ENCODE assay signal across 32 mouse cellular contexts in genomic region chr19:47186514-47187275, GRCm38 (mm10). TPM values are rescaled to one million over a fixed set of nuclear protein-coding genes. Genes with fewer than 3 reads are reported as not detected.
DNase-seq lines count a peak whose midpoint lies in the region; ATAC-seq and TF ChIP-seq lines count a peak whose summit lies in the region.
"Had no signal": no experiment of that assay in that cellular context is flagged by ENCODE, and none has a peak within 500 bp of the region (broad histone marks: within the 10 kb centered on the region; RNA-seq: fewer than 3 reads in every experiment).

No protein-coding gene starts in this region.

- H3K36me3 ChIP-seq in forebrain, postnatal 0 days (ENCODE audit: insufficient read depth) = no peaks in the 10 kb centered on the region
- H3K36me3 ChIP-seq in forebrain, embryonic 12.5 days (replicated peaks) = no peaks in the 10 kb centered on the region
- no peaks in the 10 kb centered on the region for H3K36me3 ChIP-seq in kidney, adult 2 months (ENCODE audit: control insufficient read depth, insufficient read depth, low read length)
- H3K36me3 ChIP-seq: forebrain, embryonic 10.5 days; limb, embryonic 15.5 days; midbrain, embryonic 15.5 days had no signal

- H3K9me3 ChIP-seq in forebrain, postnatal 0 days (ENCODE audit: low read length) = no peaks in the 10 kb centered on the region
- peaks cover 5% of the 10 kb centered on the region; the same call in 1 of the 2 replicates for H3K9me3 ChIP-seq in forebrain, embryonic 12.5 days
- H3K9me3 ChIP-seq: limb, embryonic 15.5 days; midbrain, embryonic 15.5 days had no signal

- H3K9ac ChIP-seq in forebrain, postnatal 0 days = no peak overlapping the region
- no peak overlapping the region for H3K9ac ChIP-seq in forebrain, embryonic 12.5 days
- H3K9ac ChIP-seq: limb, embryonic 15.5 days; midbrain, embryonic 15.5 days had no signal

- DNase-seq in forebrain, postnatal 0 days = no peak
- peak; percentile 32 to 48 for DNase-seq in left cerebral cortex, adult 2 months (ENCODE audit: extremely low spot score in 1 of 2, low spot score in 2 of 2)
- no peak for DNase-seq in left cerebral cortex, postnatal 4 days
- DNase-seq in ES-CJ7 (ENCODE audit: low read depth, low spot score) = peak; percentile 19
- DNase-seq in brain, adult 2 months (ENCODE audit: low read depth, low spot score) = peak; percentile 71
- no peak for DNase-seq in thymus, postnatal 14 days
- DNase-seq in kidney, adult 2 months = no peak
- DNase-seq: adrenal gland, postnatal 10 days; B cell, adult 2 months; gastrocnemius, postnatal 10 days; heart, adult 18-20 months; heart, postnatal 36 days; kidney, adult 18-20 months; kidney, postnatal 10 days had no signal

- no peaks in the 10 kb centered on the region for H3K27me3 ChIP-seq in forebrain, postnatal 0 days (ENCODE audit: insufficient read depth, low read length)
- H3K27me3 ChIP-seq in forebrain, embryonic 12.5 days = peaks cover 6% of the 10 kb centered on the region
- H3K27me3 ChIP-seq in kidney, adult 2 months (replicated peaks; ENCODE audit: control insufficient read depth, insufficient read depth, low read length) = no peaks in the 10 kb centered on the region
- H3K27me3 ChIP-seq: midbrain, embryonic 15.5 days had no signal

- no peak for TF ChIP-seq CTCF in forebrain, postnatal 0 days (IDR thresholded peaks at IDR 0.05; ENCODE audit: low read depth)
- TF ChIP-seq CTCF in left cerebral cortex, adult 2 months (IDR thresholded peaks at IDR 0.05) = no peak
- TF ChIP-seq CTCF in kidney, adult 2 months (conservative IDR thresholded peaks at IDR 0.05; ENCODE audit: insufficient read depth, insufficient read length, low read depth, low read length) = no peak

- ATAC-seq in forebrain, postnatal 0 days = peak; percentile 18; the same call in 1 of the 2 replicates
- no peak for ATAC-seq in forebrain, embryonic 12.5 days (ENCODE audit: low FRiP score)
- ATAC-seq: activated CD4-positive, CD25-positive, alpha-beta regulatory T cell, adult 4 months; lung, postnatal 0 days; midbrain, embryonic 15.5 days; Patski had no signal

- TF ChIP-seq POLR2A in kidney, adult 2 months (IDR thresholded peaks at IDR 0.05; ENCODE audit: low read depth, low read length) = no peak

- no peak overlapping the region for H3K27ac ChIP-seq in forebrain, postnatal 0 days (ENCODE audit: low read depth, low read length)
- no peak overlapping the region for H3K27ac ChIP-seq in forebrain, embryonic 12.5 days
- 0 out of 2 replicates have a peak overlapping the region, but pooled peaks have one; percentile 28 for H3K27ac ChIP-seq in left cerebral cortex, adult 2 months
- H3K27ac ChIP-seq in kidney, adult 2 months (ENCODE audit: insufficient read depth, low read depth, low read length) = no peak overlapping the region
- H3K27ac ChIP-seq: forebrain, embryonic 10.5 days; limb, embryonic 15.5 days; midbrain, embryonic 15.5 days; stomach, postnatal 0 days had no signal

- intact Hi-C loops in left cerebral cortex, adult 2 months (cut with DNase I) = no loop called here
- intact Hi-C loops in left cerebral cortex, postnatal 4 days (cut with DNase I) = no loop called here

- H3K4me2 ChIP-seq in forebrain, postnatal 0 days (ENCODE audit: low read depth) = no peak overlapping the region
- H3K4me2 ChIP-seq in forebrain, embryonic 12.5 days = no peak overlapping the region
- H3K4me2 ChIP-seq: limb, embryonic 15.5 days; midbrain, embryonic 15.5 days had no signal

- WGBS in forebrain, postnatal 0 days = 42% methylated on average over 15 of the region's 15 CpGs
- 47% methylated on average over 15 of the region's 15 CpGs for WGBS in forebrain, embryonic 12.5 days
- 58% methylated on average over 15 of the region's 15 CpGs for WGBS in kidney, adult 2 months

- no peaks in the 10 kb centered on the region for H3K4me1 ChIP-seq in forebrain, postnatal 0 days (ENCODE audit: insufficient read depth)
- peaks cover 8% of the 10 kb centered on the region for H3K4me1 ChIP-seq in forebrain, embryonic 12.5 days
- no peaks in the 10 kb centered on the region for H3K4me1 ChIP-seq in kidney, adult 2 months (ENCODE audit: control insufficient read depth, insufficient read depth, low read length)

- no peak overlapping the region for H3K4me3 ChIP-seq in forebrain, postnatal 0 days (ENCODE audit: low read depth, low read length)
- H3K4me3 ChIP-seq in forebrain, embryonic 12.5 days (replicated peaks) = no peak overlapping the region
- no peak overlapping the region for H3K4me3 ChIP-seq in left cerebral cortex, adult 2 months
- H3K4me3 ChIP-seq in kidney, adult 2 months (ENCODE audit: insufficient read depth, low read depth, low read length) = no peak overlapping the region
- H3K4me3 ChIP-seq: forebrain, embryonic 10.5 days; limb, embryonic 15.5 days; midbrain, embryonic 15.5 days; myocyte had no signal

RNA-seq across cellular contexts. Expression of gene Neurl1a, which starts 8.1 kb away (rescaled TPM):
- total RNA-seq in forebrain, postnatal 0 days (2014; rRNA removed) = 51.5 and 52.1 TPM in 2 replicates
- polyA plus RNA-seq in forebrain, postnatal 0 days (2015; fragmentation: Nextera tagmentation; extraction: Ambion mirVana) = 11.6 and 15.7 TPM in 2 replicates
- 4.0 and 4.6 TPM in 2 replicates for polyA plus RNA-seq in forebrain, embryonic 12.5 days (2016; fragmentation: Nextera tagmentation; extraction: Ambion mirVana)
- 100 to 1,000 TPM; 178 to 194 TPM for total RNA-seq in left cerebral cortex, adult 2 months (2021)
- 10 to 100 TPM; 42.6 to 54.8 TPM for total RNA-seq in left cerebral cortex, postnatal 4 days (2021)
- 1.3 and 2.3 TPM in 2 replicates for polyA plus RNA-seq in kidney, adult 2 months (2012; rRNA removed)

RNA-seq across cellular contexts. Expression of gene Calhm3, which starts 29.1 kb away (rescaled TPM):
- not detected in 2 replicates for total RNA-seq in forebrain, postnatal 0 days (2014; rRNA removed)
- 0.19 TPM in 1 of 2 replicates, not detected in the other for polyA plus RNA-seq in forebrain, postnatal 0 days (2015; fragmentation: Nextera tagmentation; extraction: Ambion mirVana)
- not detected in 2 replicates for polyA plus RNA-seq in forebrain, embryonic 12.5 days (2016; fragmentation: Nextera tagmentation; extraction: Ambion mirVana)
- not detected for total RNA-seq in left cerebral cortex, adult 2 months (2021)
- total RNA-seq in left cerebral cortex, postnatal 4 days (2021) = not detected
- polyA plus RNA-seq in kidney, adult 2 months (2012; rRNA removed) = not detected in 2 replicates
- total RNA-seq: adrenal gland, postnatal 10 days; gastrocnemius, postnatal 10 days; heart, adult 18-20 months; heart, postnatal 36 days; layer of hippocampus, adult 8-10 months; left cerebral cortex, postnatal 10 days; megakaryocyte-erythroid progenitor cell, adult 5-6 weeks had no signal
- polyA plus RNA-seq: activated CD4-positive, CD25-positive, alpha-beta regulatory T cell, adult 4 months; forebrain, embryonic 10.5 days; frontal cortex, adult 2 months; heart, embryonic 14.5 days; limb, embryonic 15.5 days; liver, embryonic 16.5 days; lung, postnatal 0 days; midbrain, embryonic 15.5 days; myocyte; Patski; stomach, postnatal 0 days had no signal

RNA-seq across cellular contexts. Expression of gene Calhm1, which starts 42.6 kb away (rescaled TPM):
- not detected in 2 replicates for total RNA-seq in forebrain, postnatal 0 days (2014; rRNA removed)
- not detected in 2 replicates for polyA plus RNA-seq in forebrain, postnatal 0 days (2015; fragmentation: Nextera tagmentation; extraction: Ambion mirVana)
- not detected in 2 replicates for polyA plus RNA-seq in forebrain, embryonic 12.5 days (2016; fragmentation: Nextera tagmentation; extraction: Ambion mirVana)
- not detected for total RNA-seq in left cerebral cortex, adult 2 months (2021)
- not detected for total RNA-seq in left cerebral cortex, postnatal 4 days (2021)
- not detected in 2 replicates for polyA plus RNA-seq in kidney, adult 2 months (2012; rRNA removed)
- total RNA-seq: adrenal gland, postnatal 10 days; gastrocnemius, postnatal 10 days; heart, adult 18-20 months; heart, postnatal 36 days; layer of hippocampus, adult 8-10 months; left cerebral cortex, postnatal 10 days; megakaryocyte-erythroid progenitor cell, adult 5-6 weeks had no signal
- polyA plus RNA-seq: activated CD4-positive, CD25-positive, alpha-beta regulatory T cell, adult 4 months; brain, embryonic 14.5 days; forebrain, embryonic 10.5 days; frontal cortex, adult 2 months; heart, embryonic 14.5 days; limb, embryonic 15.5 days; liver, embryonic 16.5 days; lung, postnatal 0 days; midbrain, embryonic 15.5 days; myocyte; neural tube, embryonic 14.5 days; Patski; stomach, postnatal 0 days; thymus, postnatal 0 days had no signal

RNA-seq across cellular contexts. Expression of gene Calhm2, which starts 48.6 kb away (rescaled TPM):
- 1.1 and 2.9 TPM in 2 replicates for total RNA-seq in forebrain, postnatal 0 days (2014; rRNA removed)
- polyA plus RNA-seq in forebrain, postnatal 0 days (2015; fragmentation: Nextera tagmentation; extraction: Ambion mirVana) = 0.62 and 0.80 TPM in 2 replicates
- 1.1 and 1.8 TPM in 2 replicates for polyA plus RNA-seq in forebrain, embryonic 12.5 days (2016; fragmentation: Nextera tagmentation; extraction: Ambion mirVana)
- 1 to 10 TPM; 8.1 to 8.2 TPM for total RNA-seq in left cerebral cortex, adult 2 months (2021)
- total RNA-seq in left cerebral cortex, postnatal 4 days (2021) = 1 to 10 TPM; 1.2 to 2.2 TPM
- 5.4 and 5.7 TPM in 2 replicates for polyA plus RNA-seq in kidney, adult 2 months (2012; rRNA removed)

Comparison
In these comparisons a context has a peak if more than half of its experiments do, and no peak if none do; other contexts are left out.
1. DNase-seq: peak in left cerebral cortex, adult 2 months (2 of 2), ES-CJ7 (single experiment) and brain, adult 2 months (single experiment); none in forebrain, postnatal 0 days (single experiment), left cerebral cortex, postnatal 4 days (single experiment), thymus, postnatal 14 days (single experiment) and kidney, adult 2 months (single experiment).